Mouse (Mus musculus) intestine, embryonic 14.5 days (tissue): ENCODE data around the gene Gm27029. TPM values are rescaled to one million over a fixed set of nuclear protein-coding genes. Genes with fewer than 3 reads are reported as not detected.
A peak's percentile ranks its signal among the peaks of the same experiment; 100 is the strongest.
"Not testable (repeated sequence)": the region's sequence is repeated elsewhere in the genome, so short reads cannot be mapped to it uniquely, and the experiment has no call there.

Experiments
- ATAC-seq: fragments of 200-750 bp; cut with Nextera tagmentation; replicated peaks from 2 replicates; pipeline ENCODE4 v1.8.0; 2017; ENCODE audit warnings: low read depth, moderate number of reproducible peaks, moderate TSS enrichment, moderate library complexity; ENCODE audit not compliant: low FRiP score, low TSS enrichment
- DNase-seq: peaks from one replicate; pipeline ENCODE4 v3.0.0-alpha.2; 2018; ENCODE audit warnings: low spot score
- H3K27ac ChIP-seq: fragments of 300-500 bp; sonication (generic); 2 replicates; pipeline ENCODE4 v1.5.1; 2014; ENCODE audit warnings: low read depth, mild to moderate bottlenecking, control low read depth
- H3K27me3 ChIP-seq: fragments of 300-500 bp; sonication (generic); replicated peaks from 2 replicates; pipeline ENCODE4 v1.6.1; 2014; ENCODE audit warnings: low read length, control low read depth; ENCODE audit not compliant: control insufficient read depth, insufficient read depth
- H3K36me3 ChIP-seq: fragments of 300-500 bp; sonication (generic); 2 replicates; pipeline ENCODE4 v1.6.1; 2014; ENCODE audit warnings: low read length, control low read depth; ENCODE audit not compliant: control insufficient read depth, insufficient read depth
- H3K4me1 ChIP-seq: fragments of 300-500 bp; sonication (generic); replicated peaks from 2 replicates; pipeline ENCODE4 v1.6.1; 2014; ENCODE audit warnings: low read length, control low read depth, mixed read lengths; ENCODE audit not compliant: control insufficient read depth, insufficient read depth
- H3K4me2 ChIP-seq: fragments of 300-500 bp; sonication (generic); 2 replicates; pipeline ENCODE4 v1.6.1; 2014; ENCODE audit warnings: low read length
- H3K4me3 ChIP-seq: fragments of 300-500 bp; sonication (generic); 2 replicates; pipeline ENCODE4 v1.5.1; 2014; ENCODE audit warnings: low read depth, low read length, control low read depth, mixed read lengths
- H3K9ac ChIP-seq: fragments of 300-500 bp; sonication (generic); 2 replicates; pipeline ENCODE4 v1.6.1; 2014; ENCODE audit warnings: mild to moderate bottlenecking, low read length
- H3K9me3 ChIP-seq: fragments of 300-500 bp; sonication (generic); 2 replicates; pipeline ENCODE4 v1.6.1; 2016; ENCODE audit warnings: low read length, control low read depth; ENCODE audit not compliant: control insufficient read depth
- WGBS: fragments of 180-500 bp; shearing (Covaris S2); extraction: QIAGEN DNeasy Blood & Tissue Kit; methylation state at CpG from one replicate; pipeline ENCODE4 v1.1.7; 2014; 5-methylcytosine and 5-hydroxymethylcytosine counted together
- polyA plus RNA-seq: library from polyadenylated mRNA; unstranded; fragments of >200 nt; fragmentation: Nextera tagmentation; extraction: Ambion mirVana; gene quantifications from 2 replicates; pipeline ENCODE4 v1.2.1, GENCODE M21; 2014

Gene Gm27029
- polyA plus RNA-seq, 1 experiment from 2014 or later = 9.6 TPM

DNA sequence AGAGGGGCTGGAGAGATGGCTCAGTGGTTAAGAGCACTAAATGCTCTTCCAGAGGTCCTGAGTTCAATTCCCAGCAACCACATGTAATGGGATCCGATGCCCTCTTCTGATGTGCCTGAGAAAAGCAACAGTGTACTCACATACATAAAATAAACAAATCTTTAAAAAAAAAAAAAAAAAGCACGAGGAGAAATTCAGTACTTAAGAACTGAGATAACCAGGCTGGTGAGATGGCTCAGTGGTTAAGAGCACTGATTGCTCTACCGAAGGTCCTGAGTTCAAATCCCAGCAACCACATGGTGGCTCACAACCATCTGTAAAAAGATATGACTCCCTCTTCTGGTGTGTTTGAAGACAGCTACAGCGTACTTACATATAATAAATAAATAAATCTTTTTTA lies 25.0 kb upstream of the Gm27029 start:
- not testable (repeated sequence) for DNase-seq, H3K9ac ChIP-seq, ATAC-seq, H3K4me2 ChIP-seq, H3K4me3 ChIP-seq, H3K27me3 ChIP-seq, H3K9me3 ChIP-seq, H3K27ac ChIP-seq, H3K4me1 ChIP-seq
- 72% methylated on average over 4 of the region's 4 CpGs for WGBS
- H3K36me3 ChIP-seq = peaks cover 14% of the 10 kb centered on the region

DNA sequence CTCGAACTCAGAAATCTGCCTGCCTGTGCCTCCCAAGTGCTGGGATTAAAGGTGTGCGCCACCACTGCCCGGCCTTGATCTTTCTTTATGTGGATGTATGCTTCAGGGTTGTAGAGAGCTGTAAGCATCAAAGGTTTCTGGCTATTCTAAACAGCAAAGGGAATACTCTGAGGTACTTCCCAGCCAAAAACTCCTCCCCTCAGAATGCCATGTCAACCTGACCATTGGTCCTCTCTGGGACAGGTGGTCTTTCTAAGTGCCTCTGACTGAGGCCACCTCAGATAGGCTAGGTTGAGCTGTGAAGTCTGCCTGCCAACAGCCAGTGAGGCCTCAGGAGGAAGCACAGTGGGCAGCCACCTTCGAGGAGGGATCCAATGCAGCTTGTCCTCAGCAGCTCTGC lies 24.3 kb upstream of the Gm27029 start:
- Histone ChIP-seq H3K4me2 (peak overlapping the region; percentile 50), H3K4me3 (peak overlapping the region; percentile 39), H3K36me3 (peaks cover 21% of the 10 kb centered on the region), H3K27me3 (no peaks in the 10 kb centered on the region), H3K9me3 (no peaks in the 10 kb centered on the region), H3K4me1 (peaks cover 6% of the 10 kb centered on the region), H3K27ac (peak overlapping the region; percentile 44; the same call in 1 of the 2 replicates), H3K9ac (no peak overlapping the region)
- DNase-seq = no peak
- 0 out of 2 replicates have a peak, but pooled peaks have one; percentile 1 for ATAC-seq
- WGBS = 80% methylated on average over 4 of the region's 4 CpGs

DNA sequence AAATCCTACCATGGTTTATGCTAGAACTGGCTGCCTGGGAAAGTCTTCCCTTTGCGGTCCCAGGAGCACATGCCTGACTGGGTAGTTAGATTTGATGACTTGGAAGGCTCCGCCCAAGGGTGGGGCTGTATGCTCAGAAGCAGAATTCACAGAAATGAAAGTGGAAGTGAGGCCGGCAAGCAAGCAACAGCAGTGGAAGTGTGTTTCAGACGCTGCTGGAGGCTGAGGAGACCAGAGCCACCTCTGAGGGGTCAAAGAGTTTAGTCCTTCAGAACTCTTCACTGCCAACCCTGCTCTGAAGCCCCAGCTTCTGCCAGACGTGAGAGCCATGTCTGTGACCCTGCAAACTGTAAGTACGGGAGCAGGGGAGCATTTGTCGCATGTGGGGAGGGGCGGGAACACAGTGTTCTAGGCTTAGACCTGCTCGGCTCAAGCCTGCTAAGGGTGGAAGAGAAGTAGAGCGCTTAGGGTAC lies 23.7 kb upstream of the Gm27029 start, which contains the start of gene Ifi35:
TSS of gene Ifi35 (plus strand) at position 134 of the 473 bp plus-strand sequence.
- peak; percentile 78 for DNase-seq
- peak; percentile 47 for ATAC-seq
- Histone ChIP-seq H3K36me3 (peaks cover 27% of the 10 kb centered on the region), H3K27ac (peak within 1 kb of the TSS; percentile 44), H3K9ac (peak within 1 kb of the TSS; percentile 42), H3K4me3 (peak within 1 kb of the TSS; percentile 39), H3K27me3 (no peaks in the 10 kb centered on the region), H3K9me3 (no peaks in the 10 kb centered on the region), H3K4me1 (peaks cover 11% of the 10 kb centered on the region), H3K4me2 (peak within 1 kb of the TSS; percentile 50)
- WGBS = 24% methylated on average over 10 of the region's 10 CpGs

DNA sequence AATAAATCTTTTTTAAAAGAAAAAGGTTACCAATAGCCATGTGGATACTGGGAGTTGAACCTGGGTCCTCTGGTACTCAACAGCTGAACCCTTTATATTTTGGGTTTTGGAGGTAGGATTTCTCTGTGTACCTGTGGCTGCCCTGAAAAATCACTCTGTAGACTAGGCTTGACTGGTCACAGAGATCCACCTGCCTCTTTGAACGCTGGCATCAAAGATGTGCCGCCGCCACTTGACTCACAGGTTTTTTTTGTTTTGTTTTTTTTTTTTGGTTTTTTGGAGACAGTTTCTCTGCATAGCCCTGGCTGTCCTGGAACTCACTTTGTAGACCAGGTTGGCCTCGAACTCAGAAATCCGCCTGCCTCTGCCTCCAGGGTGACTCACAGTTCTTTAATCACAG lies 23.2 kb upstream of the Gm27029 start:
- 81% methylated on average over 5 of the region's 5 CpGs for WGBS
- Histone ChIP-seq H3K9ac (no peak overlapping the region), H3K4me1 (peaks cover 15% of the 10 kb centered on the region), H3K27me3 (no peaks in the 10 kb centered on the region), H3K27ac (peak overlapping the region; percentile 44), H3K9me3 (no peaks in the 10 kb centered on the region), H3K4me2 (peak overlapping the region; percentile 50; the same call in 1 of the 2 replicates), H3K4me3 (peak overlapping the region; percentile 39; the same call in 1 of the 2 replicates), H3K36me3 (peaks cover 30% of the 10 kb centered on the region)
- ATAC-seq (no peak), DNase-seq (no peak)

DNA sequence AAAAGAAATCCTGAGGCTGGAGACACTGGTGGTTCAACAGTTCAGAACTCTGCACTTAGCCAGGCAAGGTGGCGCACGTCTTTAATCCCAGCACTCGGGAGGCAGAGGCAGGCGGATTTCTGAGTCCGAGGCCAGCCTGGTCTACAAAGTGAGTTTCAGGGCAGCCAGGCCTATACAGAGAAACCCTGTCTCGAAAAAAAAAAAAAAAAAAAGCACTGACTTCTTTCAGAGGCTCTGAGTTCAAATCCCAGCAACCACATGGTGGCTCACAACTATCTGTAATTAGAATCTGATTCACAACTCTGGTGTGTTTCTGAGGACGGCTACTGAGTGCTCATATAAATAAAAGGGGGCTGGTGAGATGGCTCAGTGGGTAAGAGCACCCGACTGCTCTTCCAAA lies 22.3 kb upstream of the Gm27029 start:
- not testable (repeated sequence) for ATAC-seq, H3K4me3 ChIP-seq
- WGBS = 92% methylated on average over 8 of the region's 8 CpGs

DNA sequence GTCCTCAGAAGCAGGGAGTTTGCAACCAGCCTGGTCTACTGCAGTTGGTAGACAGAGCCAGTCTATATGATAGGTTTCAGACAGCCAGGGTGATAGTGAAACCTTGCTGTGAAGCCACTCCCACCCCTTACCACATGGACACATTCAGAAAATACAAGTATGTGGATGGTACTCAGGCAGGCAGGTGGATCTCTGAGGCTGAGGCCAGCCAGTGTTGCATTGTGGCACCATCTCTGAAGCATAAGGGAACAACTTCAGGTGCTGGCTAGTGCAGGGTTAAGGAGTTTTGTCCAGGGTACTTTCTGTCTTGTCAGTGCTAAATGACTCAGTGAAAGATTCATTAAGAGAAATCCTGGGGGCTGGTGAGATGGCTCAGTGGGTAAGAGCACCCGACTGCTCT lies 21.7 kb upstream of the Gm27029 start:
- no peak for DNase-seq
- H3K4me2 ChIP-seq = no peak overlapping the region
- H3K36me3 ChIP-seq = peaks cover 30% of the 10 kb centered on the region
- ATAC-seq = no peak
- no peaks in the 10 kb centered on the region for H3K27me3 ChIP-seq
- no peaks in the 10 kb centered on the region for H3K9me3 ChIP-seq
- peaks cover 15% of the 10 kb centered on the region for H3K4me1 ChIP-seq
- H3K27ac ChIP-seq = no peak overlapping the region
- WGBS = 76% methylated on average over 1 of the region's 1 CpGs
- H3K4me3 ChIP-seq = no peak overlapping the region
- no peak overlapping the region for H3K9ac ChIP-seq

More for the DNA sequence above, 22.3 kb upstream of the Gm27029 start:
- H3K4me1 ChIP-seq = peaks cover 15% of the 10 kb centered on the region
- DNase-seq, H3K27me3 ChIP-seq, H3K27ac ChIP-seq, H3K9me3 ChIP-seq, H3K4me2 ChIP-seq, H3K9ac ChIP-seq: not testable (repeated sequence)
- H3K36me3 ChIP-seq = peaks cover 30% of the 10 kb centered on the region

DNA sequence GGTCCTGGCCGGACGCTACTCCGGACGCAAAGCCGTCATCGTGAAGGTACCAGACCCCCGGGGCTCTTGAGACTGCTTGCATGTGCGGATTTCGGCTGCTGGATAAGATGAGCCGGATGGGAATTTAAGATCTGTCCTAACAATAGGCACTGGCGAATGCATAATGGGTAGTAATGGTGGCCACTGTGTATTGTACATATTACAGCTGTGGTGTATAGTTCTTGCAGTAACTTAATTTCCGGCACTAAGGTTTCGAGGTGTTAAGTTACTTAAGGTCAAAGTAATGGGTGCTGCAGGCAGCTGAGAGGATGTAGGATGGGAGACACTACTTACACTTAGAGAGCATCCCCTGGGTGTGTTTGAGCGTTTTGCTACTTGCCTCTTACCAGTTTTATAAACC lies 18.2 kb upstream of the Gm27029 start:
- peak overlapping the region; percentile 100 for H3K4me3 ChIP-seq
- no peaks in the 10 kb centered on the region for H3K27me3 ChIP-seq
- WGBS = under 1% methylated on average over 14 of the region's 14 CpGs
- peaks cover 30% of the 10 kb centered on the region for H3K36me3 ChIP-seq
- peak overlapping the region; percentile 86 for H3K27ac ChIP-seq
- peaks cover 13% of the 10 kb centered on the region for H3K4me1 ChIP-seq
- DNase-seq (no peak), ATAC-seq (no peak)
- peak overlapping the region; percentile 95 for H3K4me2 ChIP-seq
- no peaks in the 10 kb centered on the region for H3K9me3 ChIP-seq
- peak overlapping the region; percentile 94 for H3K9ac ChIP-seq

DNA sequence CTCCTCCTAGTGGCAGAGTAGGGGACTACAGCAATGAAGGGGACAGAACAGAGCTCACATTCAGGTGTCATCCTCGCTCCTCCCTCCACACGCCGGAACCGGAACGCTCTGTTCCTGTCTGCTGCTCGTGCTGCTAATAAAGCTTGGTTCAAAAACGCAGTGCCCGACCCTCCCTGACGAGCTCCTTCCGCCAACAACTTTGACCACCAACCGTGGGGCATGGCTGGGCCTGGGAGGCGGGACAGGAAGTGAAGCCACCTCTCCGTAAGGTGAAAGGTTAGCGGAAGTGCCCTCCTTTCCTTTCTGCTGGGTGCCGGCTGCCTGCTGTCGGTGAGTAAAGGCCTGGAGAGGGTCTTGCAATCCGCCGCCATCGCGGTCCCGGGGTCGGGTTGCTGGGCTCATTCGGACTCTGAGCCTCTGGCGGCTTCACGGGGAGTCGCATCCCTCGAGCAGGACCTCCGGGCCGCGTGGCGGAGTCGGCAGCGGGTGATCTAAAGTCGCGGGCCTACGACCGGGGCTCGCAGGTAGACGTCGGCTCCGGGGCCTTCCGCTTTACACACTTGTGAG lies 17.6 kb upstream of the Gm27029 start, which contains the start of gene Rpl27:
TSS of gene Rpl27 (plus strand) at position 172 of the 567 bp plus-strand sequence.
- peaks cover 13% of the 10 kb centered on the region for H3K4me1 ChIP-seq
- peak within 1 kb of the TSS; percentile 100 for H3K4me3 ChIP-seq
- no peaks in the 10 kb centered on the region for H3K9me3 ChIP-seq
- H3K27ac ChIP-seq = peak within 1 kb of the TSS; percentile 86
- peak within 1 kb of the TSS; percentile 94 for H3K9ac ChIP-seq
- peak; percentile 95 for ATAC-seq
- H3K4me2 ChIP-seq = peak within 1 kb of the TSS; percentile 95
- WGBS = under 1% methylated on average over 42 of the region's 42 CpGs
- DNase-seq = peak; percentile 94
- H3K36me3 ChIP-seq = peaks cover 30% of the 10 kb centered on the region
- H3K27me3 ChIP-seq = no peaks in the 10 kb centered on the region
